Mouse (Mus musculus) cerebellum, adult 2 months (tissue): ENCODE results near the gene Tmem178b. TPM values are rescaled to one million over a fixed set of nuclear protein-coding genes. Genes with fewer than 3 reads are reported as not detected.
A peak's percentile ranks its signal among the peaks of the same experiment; 100 is the strongest.

ENCODE experiments used
- DNase-seq, 2 experiments: peaks; one replicate each; pipeline ENCODE4 v3.0.0; 2021
- H3K27ac ChIP-seq: fragments of 200-500 bp; 2 replicates; pipeline ENCODE4 v1.5.1; 2012; ENCODE audit warnings: low read length, control low read depth, inconsistent platforms; ENCODE audit not compliant: insufficient read depth
- H3K27me3 ChIP-seq: fragments of 200-500 bp; 2 replicates; pipeline ENCODE4 v1.6.1; 2012; ENCODE audit warnings: inconsistent platforms, mild to moderate bottlenecking, low read length, moderate library complexity; ENCODE audit not compliant: control insufficient read depth, insufficient read depth
- H3K4me1 ChIP-seq: fragments of 200-500 bp; 2 replicates; pipeline ENCODE4 v1.6.1; 2011; ENCODE audit warnings: low read length; ENCODE audit not compliant: control insufficient read depth, insufficient read depth
- H3K4me3 ChIP-seq: fragments of 200-500 bp; replicated peaks from 2 replicates; pipeline ENCODE3; 2011; ENCODE audit warnings: mild to moderate bottlenecking, low read depth, low read length, control low read depth; ENCODE audit not compliant: insufficient read depth
- CTCF ChIP-seq: fragments of 200-500 bp; IDR thresholded peaks from 2 replicates; pipeline ENCODE4 v1.5.1; 2011; ENCODE audit warnings: low read depth, mild to moderate bottlenecking, control low read depth, low read length, moderate library complexity, borderline replicate concordance; ENCODE audit not compliant: insufficient read depth
- POLR2A ChIP-seq: fragments of 200-500 bp; IDR thresholded peaks from 2 replicates; pipeline ENCODE4 v1.6.1; 2011; ENCODE audit warnings: low read length, control low read depth, borderline replicate concordance; ENCODE audit not compliant: insufficient read depth
- WGBS: fragments of 180-500 bp; shearing (Covaris S2); methylation state at CpG from one replicate; pipeline ENCODE4 v1.1.7; 2018; 5-methylcytosine and 5-hydroxymethylcytosine counted together
- polyA plus RNA-seq: library from polyadenylated mRNA; depleted of rRNA; stranded (reverse); fragments of >200 nt; gene quantifications from 2 replicates; pipeline ENCODE4 v1.2.3, GENCODE M21; 2012

The Tmem178b gene
- polyA plus RNA-seq, 1 experiment: 72.3 TPM

- TF ChIP-seq POLR2A: peak; percentile 75; the same call in 1 of the 2 replicates
- TF ChIP-seq CTCF: no peak
- Histone ChIP-seq H3K27ac (peak overlapping the region; percentile 60), H3K4me1 (peaks cover 6% of the 10 kb centered on the region; the same call in 1 of the 2 replicates), H3K4me3 (peak overlapping the region; percentile 79), H3K27me3 (no peaks in the 10 kb centered on the region)
- WGBS: under 1% methylated on average over 71 of the region's 71 CpGs
- DNase-seq: peak; percentile 93 to 94
These were observed 1.4 kb upstream of the Tmem178b start for GRCm38 (mm10) chr6:39871381-39872305.

GRCm38 (mm10) chr6:39872306-39872900, 668 bp upstream of the Tmem178b start:
- no peaks in the 10 kb centered on the region for H3K27me3 ChIP-seq
- H3K4me1 ChIP-seq: peaks cover 6% of the 10 kb centered on the region; the same call in 1 of the 2 replicates
- peak; percentile 61 to 68 for DNase-seq
- peak overlapping the region; percentile 60 for H3K27ac ChIP-seq
- TF ChIP-seq CTCF (no peak), POLR2A (0 out of 2 replicates have a peak, but pooled peaks have one; percentile 5)
- H3K4me3 ChIP-seq: peak overlapping the region; percentile 79
- under 1% methylated on average over 39 of the region's 39 CpGs for WGBS

GRCm38 (mm10) chr6:39875186-39875585, 2.1 kb downstream of the Tmem178b start:
- TF ChIP-seq CTCF (no peak), POLR2A (no peak)
- Histone ChIP-seq H3K27me3 (no peaks in the 10 kb centered on the region), H3K4me3 (no peak overlapping the region), H3K4me1 (peaks cover 9% of the 10 kb centered on the region), H3K27ac (no peak overlapping the region)
- WGBS: 37% methylated on average over 4 of the region's 4 CpGs
- peak; percentile 14 to 18 for DNase-seq

- peak in 1 of 2 experiments; percentile 17 for DNase-seq
- Histone ChIP-seq H3K4me1 (peaks cover 9% of the 10 kb centered on the region), H3K27me3 (no peaks in the 10 kb centered on the region), H3K4me3 (no peak overlapping the region), H3K27ac (no peak overlapping the region)
- TF ChIP-seq CTCF: no peak
- TF ChIP-seq POLR2A: no peak
- 49% methylated on average over 3 of the region's 3 CpGs for WGBS
These were observed 3.4 kb downstream of the Tmem178b start for GRCm38 (mm10) chr6:39876444-39876843.

GRCm38 (mm10) chr6:39890811-39891210, 17.7 kb downstream of the Tmem178b start:
- Histone ChIP-seq H3K4me1 (no peaks in the 10 kb centered on the region), H3K4me3 (no peak overlapping the region), H3K27me3 (no peaks in the 10 kb centered on the region), H3K27ac (no peak overlapping the region)
- 95% methylated on average over 3 of the region's 3 CpGs for WGBS
- TF ChIP-seq POLR2A (no peak), CTCF (no peak)
- DNase-seq: no peak

GRCm38 (mm10) chr6:39896500-39896899, 23.4 kb downstream of the Tmem178b start:
- no peak for TF ChIP-seq CTCF
- 74% methylated on average over 3 of the region's 3 CpGs for WGBS
- Histone ChIP-seq H3K4me1 (no peaks in the 10 kb centered on the region; the same call in 1 of the 2 replicates), H3K27ac (no peak overlapping the region), H3K27me3 (no peaks in the 10 kb centered on the region), H3K4me3 (no peak overlapping the region)
- DNase-seq: no peak

GRCm38 (mm10) chr6:39899231-39899630, 26.2 kb downstream of the Tmem178b start:
- Histone ChIP-seq H3K4me1 (no peaks in the 10 kb centered on the region; the same call in 1 of the 2 replicates), H3K4me3 (no peak overlapping the region), H3K27me3 (no peaks in the 10 kb centered on the region), H3K27ac (no peak overlapping the region)
- WGBS: 80% methylated on average over 4 of the region's 4 CpGs
- TF ChIP-seq POLR2A (no peak), CTCF (no peak)
- DNase-seq: no peak
